Mouse (Mus musculus): ENCODE data around the gene Pbdc1.

GRCm38 (mm10) chrX:105151872-105152461 is 72.4 kb downstream of the Pbdc1 start:
- TF ChIP-seq GATA1 (IDR thresholded peaks at IDR 0.05; ENCODE audit: borderline replicate concordance, low read length), result no peak
- no peak for TF ChIP-seq CTCF (IDR thresholded peaks at IDR 0.05; ENCODE audit: low read depth, low read length)
- TF ChIP-seq TAL1 (conservative IDR thresholded peaks at IDR 0.05; ENCODE audit: low read depth, low read length), result no peak
- TF ChIP-seq POLR2AphosphoS5 (IDR thresholded peaks at IDR 0.05; ENCODE audit: insufficient replicate concordance, low read depth, low read length), result no peak
